7 mouse cellular contexts compared by ENCODE assay signal in genomic region chr12:58268186-58268562, GRCm38 (mm10). TPM values are rescaled to one million over a fixed set of nuclear protein-coding genes. Genes with fewer than 3 reads are reported as not detected.
DNase-seq lines count a peak whose midpoint lies in the region; ATAC-seq and TF ChIP-seq lines count a peak whose summit lies in the region.

No protein-coding gene starts in this region.

- no peak for TF ChIP-seq CTCF in testis, adult 2 months (IDR thresholded peaks at IDR 0.05; ENCODE audit: control insufficient read depth, insufficient read depth, insufficient replicate concordance, low read depth, low read length)
- 0 out of 2 replicates have a peak, but pooled peaks have one; percentile 4 for TF ChIP-seq CTCF in liver, adult 2 months (IDR thresholded peaks at IDR 0.05; ENCODE audit: low read depth, low read length)

- H3K36me3 ChIP-seq in testis, adult 2 months (ENCODE audit: control insufficient read depth, insufficient read depth, low read length) = no peaks in the 10 kb centered on the region
- H3K36me3 ChIP-seq in forebrain, embryonic 13.5 days (ENCODE audit: poor library complexity, severe bottlenecking) = no peaks in the 10 kb centered on the region
- no peaks in the 10 kb centered on the region for H3K36me3 ChIP-seq in hindbrain, embryonic 12.5 days
- no peaks in the 10 kb centered on the region for H3K36me3 ChIP-seq in liver, adult 2 months (ENCODE audit: control insufficient read depth, insufficient read depth, low read length)
- no peaks in the 10 kb centered on the region for H3K36me3 ChIP-seq in neural tube, embryonic 15.5 days

- no peaks in the 10 kb centered on the region for H3K9me3 ChIP-seq in forebrain, embryonic 13.5 days (replicated peaks)
- no peaks in the 10 kb centered on the region for H3K9me3 ChIP-seq in hindbrain, embryonic 12.5 days (replicated peaks)
- H3K9me3 ChIP-seq in neural tube, embryonic 15.5 days (replicated peaks) = no peaks in the 10 kb centered on the region

- peaks cover 2% of the 10 kb centered on the region for H3K4me1 ChIP-seq in testis, adult 2 months (ENCODE audit: control insufficient read depth, insufficient read depth, low read length)
- peaks cover 16% of the 10 kb centered on the region for H3K4me1 ChIP-seq in forebrain, embryonic 13.5 days
- H3K4me1 ChIP-seq in hindbrain, embryonic 12.5 days = peaks cover 11% of the 10 kb centered on the region
- H3K4me1 ChIP-seq in liver, adult 2 months (ENCODE audit: control insufficient read depth, insufficient read depth, low read length) = no peaks in the 10 kb centered on the region; the same call in 1 of the 2 replicates
- peaks cover 17% of the 10 kb centered on the region for H3K4me1 ChIP-seq in neural tube, embryonic 15.5 days

- no peak for DNase-seq in testis, postnatal 14 days (ENCODE audit: low spot score)
- no peak for DNase-seq in liver, adult 2 months (ENCODE audit: extremely low read depth, low read depth, low spot score)
- no peak for DNase-seq in embryo, embryonic 9.5 days (ENCODE audit: extremely low spot score)

- H3K9ac ChIP-seq in forebrain, embryonic 13.5 days = peak overlapping the region; percentile 55
- peak overlapping the region; percentile 55 for H3K9ac ChIP-seq in hindbrain, embryonic 12.5 days
- H3K9ac ChIP-seq in liver, adult 2 months (ENCODE audit: low read depth, low read length) = peak overlapping the region; percentile 82
- H3K9ac ChIP-seq in neural tube, embryonic 15.5 days (replicated peaks) = peak overlapping the region; percentile 40

- peaks cover 3% of the 10 kb centered on the region; the same call in 1 of the 2 replicates for H3K79me2 ChIP-seq in liver, adult 2 months (ENCODE audit: control insufficient read depth, insufficient read depth, low read length)

- no peak overlapping the region for H3K27ac ChIP-seq in testis, adult 2 months (ENCODE audit: control insufficient read depth, insufficient read depth, low read depth, low read length)
- no peak overlapping the region for H3K27ac ChIP-seq in forebrain, embryonic 13.5 days
- H3K27ac ChIP-seq in hindbrain, embryonic 12.5 days = peak overlapping the region; percentile 23; the same call in 1 of the 2 replicates
- peak overlapping the region; percentile 75 for H3K27ac ChIP-seq in liver, adult 2 months (replicated peaks; ENCODE audit: insufficient read depth, low read depth, low read length)
- H3K27ac ChIP-seq in neural tube, embryonic 15.5 days (replicated peaks) = peak overlapping the region; percentile 61

- H3K4me3 ChIP-seq in testis, adult 2 months (ENCODE audit: control insufficient read depth, low read depth, low read length) = peak overlapping the region; percentile 8
- peak overlapping the region; percentile 37 for H3K4me3 ChIP-seq in forebrain, embryonic 13.5 days
- H3K4me3 ChIP-seq in hindbrain, embryonic 12.5 days = peak overlapping the region; percentile 38
- peak overlapping the region; percentile 68 for H3K4me3 ChIP-seq in liver, adult 2 months (ENCODE audit: insufficient read depth, low read depth, low read length)
- H3K4me3 ChIP-seq in neural tube, embryonic 15.5 days (replicated peaks) = peak overlapping the region; percentile 44

- H3K27me3 ChIP-seq in testis, adult 2 months (ENCODE audit: control insufficient read depth, insufficient read depth, low read length) = no peaks in the 10 kb centered on the region
- peaks cover 10% of the 10 kb centered on the region for H3K27me3 ChIP-seq in forebrain, embryonic 13.5 days
- H3K27me3 ChIP-seq in hindbrain, embryonic 12.5 days = 0 out of 2 replicates have a peak, but pooled peaks cover 8% of the 10 kb centered on the region
- no peaks in the 10 kb centered on the region for H3K27me3 ChIP-seq in liver, adult 2 months (ENCODE audit: control insufficient read depth, insufficient read depth, low read length)
- H3K27me3 ChIP-seq in neural tube, embryonic 15.5 days (replicated peaks) = 0 out of 2 replicates have a peak, but pooled peaks cover 6% of the 10 kb centered on the region

- TF ChIP-seq POLR2A in testis, adult 2 months (IDR thresholded peaks at IDR 0.05; ENCODE audit: control insufficient read depth, low read depth, low read length) = no peak
- no peak for TF ChIP-seq POLR2A in liver, adult 2 months (IDR thresholded peaks at IDR 0.05; ENCODE audit: extremely low read depth, insufficient read depth, low read length)

- 7% methylated on average over 15 of the region's 15 CpGs for WGBS in forebrain, embryonic 13.5 days
- WGBS in hindbrain, embryonic 12.5 days = 5% methylated on average over 15 of the region's 15 CpGs
- WGBS in liver, adult 2 months = 5% methylated on average over 15 of the region's 15 CpGs
- 8% methylated on average over 15 of the region's 15 CpGs for WGBS in neural tube, embryonic 15.5 days

- peak; percentile 79 for ATAC-seq in forebrain, embryonic 13.5 days
- peak; percentile 84 for ATAC-seq in hindbrain, embryonic 12.5 days (ENCODE audit: low FRiP score)
- ATAC-seq in neural tube, embryonic 15.5 days (ENCODE audit: low FRiP score) = peak; percentile 86

- peak overlapping the region; percentile 68 for H3K4me2 ChIP-seq in forebrain, embryonic 13.5 days
- peak overlapping the region; percentile 74 for H3K4me2 ChIP-seq in hindbrain, embryonic 12.5 days (replicated peaks)
- H3K4me2 ChIP-seq in neural tube, embryonic 15.5 days = peak overlapping the region; percentile 78

RNA-seq across cellular contexts. Expression of gene Clec14a, which starts 0.9 kb away (rescaled TPM):
- 0.27 and 0.28 TPM in 2 replicates for polyA plus RNA-seq in testis, adult 2 months (2012; rRNA removed)
- 4.3 and 4.4 TPM in 2 replicates for polyA plus RNA-seq in forebrain, embryonic 13.5 days (2015; fragmentation: Nextera tagmentation; extraction: Ambion mirVana)
- 7.9 and 8.4 TPM in 2 replicates for polyA plus RNA-seq in hindbrain, embryonic 12.5 days (2016; fragmentation: Nextera tagmentation; extraction: Ambion mirVana)
- 20.3 and 20.5 TPM in 2 replicates for total RNA-seq in liver, adult 2 months (2014; rRNA removed)
- polyA plus RNA-seq in liver, adult 2 months (2012; rRNA removed) = 2.6 and 4.5 TPM in 2 replicates
- polyA plus RNA-seq in neural tube, embryonic 15.5 days (2015; fragmentation: Nextera tagmentation; extraction: Ambion mirVana) = 7.2 and 9.1 TPM in 2 replicates

RNA-seq across cellular contexts. Expression of gene Sstr1, which starts 56.6 kb away (rescaled TPM):
- polyA plus RNA-seq in testis, adult 2 months (2012; rRNA removed) = not detected in 2 replicates
- 2.3 and 4.2 TPM in 2 replicates for polyA plus RNA-seq in forebrain, embryonic 13.5 days (2015; fragmentation: Nextera tagmentation; extraction: Ambion mirVana)
- 1.5 and 1.8 TPM in 2 replicates for polyA plus RNA-seq in hindbrain, embryonic 12.5 days (2016; fragmentation: Nextera tagmentation; extraction: Ambion mirVana)
- 0.07 TPM in 1 of 2 replicates, not detected in the other for total RNA-seq in liver, adult 2 months (2014; rRNA removed)
- not detected in 2 replicates for polyA plus RNA-seq in liver, adult 2 months (2012; rRNA removed)
- 22.7 and 26.5 TPM in 2 replicates for polyA plus RNA-seq in neural tube, embryonic 15.5 days (2015; fragmentation: Nextera tagmentation; extraction: Ambion mirVana)

Comparison
In these comparisons a context has a peak if more than half of its experiments do, and no peak if none do; other contexts are left out.
1. H3K27ac ChIP-seq: peak in hindbrain, embryonic 12.5 days (single experiment), liver, adult 2 months (single experiment) and neural tube, embryonic 15.5 days (single experiment); none in testis, adult 2 months (single experiment) and forebrain, embryonic 13.5 days (single experiment).
2. H3K4me3 ChIP-seq: peak in every context shown above with its lines; median percentile 68 in liver, adult 2 months; 44 in neural tube, embryonic 15.5 days; 38 in hindbrain, embryonic 12.5 days; 37 in forebrain, embryonic 13.5 days; 8 in testis, adult 2 months.
3. Peak in every context shown above with its lines, with median percentiles within 50 percentile points of each other: ATAC-seq, H3K4me2 ChIP-seq and H3K9ac ChIP-seq.